Mouse (Mus musculus) hematopoietic stem cell, adult 5-6 weeks (primary cell): ENCODE results near the gene Xylb. TPM values are rescaled to one million over a fixed set of nuclear protein-coding genes. Genes with fewer than 3 reads are reported as not detected.

ENCODE experiments used
- ATAC-seq, 2 experiments: fragments of 125-278 bp in 1 of 2; replicated peaks in 1 of 2; 2 replicates each; pipeline ENCODE4 v1.8.0; 2016 to 2017; ENCODE audit warnings: inconsistent platforms in 2 of 2, mild to moderate bottlenecking in 2 of 2, moderate number of reproducible peaks in 2 of 2, low read depth in 1 of 2, moderate TSS enrichment in 1 of 2; ENCODE audit not compliant: low FRiP score in 2 of 2, poor library complexity in 2 of 2, severe bottlenecking in 2 of 2, insufficient read depth in 1 of 2, low TSS enrichment in 1 of 2
- total RNA-seq: library from RNA; stranded (forward); fragments of 172-1452, 232-1000 nt; gene quantifications from 2 replicates; pipeline ENCODE4 v1.2.3, GENCODE M21; 2017

The Xylb gene
- 1.8 and 2.3 TPM in 2 replicates for total RNA-seq

- ATAC-seq, result peak; percentile 91 to 96
These were observed at the start of gene Xylb for GRCm38 (mm10) chr9:119357331-119358057. Gene Xylb (plus strand): TSS chr9:119357381.

- no peak for ATAC-seq
These were observed 48.1 kb upstream of the Xylb start for GRCm38 (mm10) chr9:119309067-119309466.

GRCm38 (mm10) chr9:119313096-119313495 is 44.1 kb upstream of the Xylb start:
- no peak for ATAC-seq

GRCm38 (mm10) chr9:119318891-119319290 is 38.3 kb upstream of the Xylb start:
- no peak for ATAC-seq

GRCm38 (mm10) chr9:119320446-119320845 is 36.7 kb upstream of the Xylb start:
- ATAC-seq, result no peak

- ATAC-seq, result no peak
These were observed 36.2 kb upstream of the Xylb start for GRCm38 (mm10) chr9:119320946-119321345.

- ATAC-seq, result no peak
These were observed 35.6 kb upstream of the Xylb start for GRCm38 (mm10) chr9:119321392-119322229.

GRCm38 (mm10) chr9:119322289-119323259 is 34.6 kb upstream of the Xylb start, which contains the start of gene Oxsr1:
Gene Oxsr1 (minus strand): TSS chr9:119322427.
- ATAC-seq, result peak; percentile 94 to 96

- ATAC-seq, result no peak
These were observed 33.9 kb upstream of the Xylb start for GRCm38 (mm10) chr9:119323260-119323645.

- ATAC-seq, result no peak
These were observed 33.1 kb upstream of the Xylb start for GRCm38 (mm10) chr9:119324130-119324529.

- peak; percentile 64 to 70; a peak in 3 of 4 replicates for ATAC-seq
These were observed 28.7 kb upstream of the Xylb start for GRCm38 (mm10) chr9:119328488-119328887.

- no peak for ATAC-seq
These were observed 26.8 kb upstream of the Xylb start for GRCm38 (mm10) chr9:119330186-119330963.

GRCm38 (mm10) chr9:119334324-119334723 is 22.9 kb upstream of the Xylb start:
- peak; percentile 87 to 94 for ATAC-seq

- no peak for ATAC-seq
These were observed 22.3 kb upstream of the Xylb start for GRCm38 (mm10) chr9:119334834-119335233.

GRCm38 (mm10) chr9:119335571-119335970 is 21.6 kb upstream of the Xylb start:
- no peak for ATAC-seq

- no peak for ATAC-seq
These were observed 19.3 kb upstream of the Xylb start for GRCm38 (mm10) chr9:119337842-119338241.

- ATAC-seq, result no peak
These were observed 18.8 kb upstream of the Xylb start for GRCm38 (mm10) chr9:119338350-119338749.
